1 mouse cellular context compared by ENCODE assay signal in the genomic region with DNA sequence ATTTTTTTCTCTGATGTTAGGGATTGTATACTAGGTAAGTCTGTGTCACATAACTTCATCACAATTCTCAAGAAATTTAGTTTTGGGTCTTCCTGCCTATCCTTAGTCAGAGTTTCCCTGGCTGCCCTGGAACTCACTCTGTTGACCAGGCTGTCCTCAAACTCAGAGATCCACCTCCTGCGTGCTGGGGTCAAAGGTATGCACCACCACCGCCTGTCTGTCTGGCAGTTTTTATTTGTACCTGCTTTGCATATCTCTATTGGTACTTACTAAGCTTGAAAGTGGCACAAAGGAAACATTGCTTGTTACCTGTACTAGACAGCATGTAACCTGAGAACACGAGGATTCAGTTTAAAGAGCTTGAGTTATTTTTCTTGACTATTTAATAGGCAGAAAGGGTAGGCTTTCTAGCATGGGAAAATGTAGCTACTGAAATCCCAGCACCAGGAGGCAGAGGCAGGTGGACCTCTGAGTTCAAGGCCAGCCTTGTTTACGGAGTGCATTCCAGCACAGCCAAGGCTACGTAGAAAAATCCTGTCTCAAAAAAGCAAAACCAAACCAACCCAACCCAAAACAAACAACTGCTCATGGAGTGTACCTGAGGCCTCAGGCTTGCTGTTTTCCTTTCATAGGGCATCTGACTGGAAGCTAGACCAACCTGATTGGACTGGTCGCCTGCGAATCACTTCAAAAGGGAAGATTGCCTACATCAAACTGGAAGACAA.
A peak's percentile ranks its signal among the peaks of the same experiment; 100 is the strongest.
TF ChIP-seq lines count a peak whose summit lies in the region.

No protein-coding gene starts in this region.

TF ChIP-seq in CH12.LX, 34 proteins besides CTCF, POLR2A, EP300 and RAD21:
- TF ChIP-seq JUN (IDR thresholded peaks at IDR 0.05; ENCODE audit: insufficient read depth, low read depth, low read length) (no peak), IRF4 (IDR thresholded peaks at IDR 0.05; ENCODE audit: low read depth, low read length) (peak; percentile 12; the same call in 1 of the 2 replicates), MEF2A (IDR thresholded peaks at IDR 0.05; ENCODE audit: borderline replicate concordance, low read depth, low read length) (no peak)
